Mouse (Mus musculus) megakaryocyte, adult 5-6 weeks (primary cell): ENCODE measurements around the gene Slc5a2. TPM values are rescaled to one million over a fixed set of nuclear protein-coding genes. Genes with fewer than 3 reads are reported as not detected.
A peak's percentile ranks its signal among the peaks of the same experiment; 100 is the strongest.

Source experiments
- ATAC-seq: 2 replicates; pipeline ENCODE4 v1.8.0; 2016; ENCODE audit warnings: mild to moderate bottlenecking, inconsistent platforms; ENCODE audit not compliant: poor library complexity, severe bottlenecking
- total RNA-seq, 2 experiments: library from RNA; stranded (forward) in 1 of 2; stranded (reverse) in 1 of 2; fragments of 153-499, 151-499 nt in 1 of 2; fragments of 221-1000, 200-1000 nt in 1 of 2; gene quantifications; 2 replicates each; pipeline versions ENCODE4 v1.2.3 to v1.2.4; 2015 to 2017

Gene Slc5a2
- total RNA-seq, 2 experiments from 2014 or later = not detected

- no peak for ATAC-seq
These were observed 15.5 kb upstream of the Slc5a2 start for GRCm38 (mm10) chr7:128249998-128250397.

- ATAC-seq = no peak
These were observed 13.5 kb upstream of the Slc5a2 start for GRCm38 (mm10) chr7:128251946-128252345.

DNA sequence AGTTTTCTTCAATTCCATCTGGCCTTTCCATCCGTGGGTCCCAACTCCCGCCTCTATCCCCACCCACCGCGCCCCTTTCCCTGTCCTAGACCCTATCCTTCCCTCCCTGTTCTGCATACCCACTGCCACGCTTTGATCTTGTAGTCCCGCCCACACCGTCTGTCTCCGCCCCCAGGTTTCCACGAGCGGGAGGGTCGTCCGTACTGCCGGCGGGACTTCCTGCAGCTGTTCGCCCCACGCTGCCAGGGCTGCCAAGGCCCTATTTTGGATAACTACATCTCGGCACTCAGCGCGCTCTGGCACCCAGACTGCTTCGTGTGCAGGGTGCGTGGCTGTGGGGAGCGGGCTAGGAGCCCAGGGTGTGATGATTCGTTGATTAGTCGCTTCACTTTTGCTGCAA lies 12.8 kb upstream of the Slc5a2 start:
- no peak for ATAC-seq

DNA sequence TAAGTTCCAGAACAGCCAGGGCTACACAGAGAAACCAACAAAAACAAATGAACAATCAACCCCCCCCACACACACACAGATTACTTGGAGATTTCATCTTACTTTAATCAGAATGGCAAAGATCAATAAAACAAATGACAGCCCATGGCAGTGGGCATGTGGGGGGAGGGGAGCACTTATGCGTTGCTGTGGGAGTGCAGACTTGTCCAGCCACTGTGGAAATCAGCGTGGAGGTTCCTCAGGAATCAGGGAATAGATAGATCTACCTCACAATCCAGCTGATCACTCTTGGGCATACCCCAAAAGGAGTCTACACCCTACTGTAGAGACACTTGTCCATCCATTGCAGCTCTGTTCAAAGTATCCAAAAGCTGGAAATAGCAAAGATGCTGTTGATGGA lies 10.5 kb upstream of the Slc5a2 start:
- no peak for ATAC-seq

- no peak for ATAC-seq
These were observed 9.7 kb upstream of the Slc5a2 start for GRCm38 (mm10) chr7:128255757-128256156.

DNA sequence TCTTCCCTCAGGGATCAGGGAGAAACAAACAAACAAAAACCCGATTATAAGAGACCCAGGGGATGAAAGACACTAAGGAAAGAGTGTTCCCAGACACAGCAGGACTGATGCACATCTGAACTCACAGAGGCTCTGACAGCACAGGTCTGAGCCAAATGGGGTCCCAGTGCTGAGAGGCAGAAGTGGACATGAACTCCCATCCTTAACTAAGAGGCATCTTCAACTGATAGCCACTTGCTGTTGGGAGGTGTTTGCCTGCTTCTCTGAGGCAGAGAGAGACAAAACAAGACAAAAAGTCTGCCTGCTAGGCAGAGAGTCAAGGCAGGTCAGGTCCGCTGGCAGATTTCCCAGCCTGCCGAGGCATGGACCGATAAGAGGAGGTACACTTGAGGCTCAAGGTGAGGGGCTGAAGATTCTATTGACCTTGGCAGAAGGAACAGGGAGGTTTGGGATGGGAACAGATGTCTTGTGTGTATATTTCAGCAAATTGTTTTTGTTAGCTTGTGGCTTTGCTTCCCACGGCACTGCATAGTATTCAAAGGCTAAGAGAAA lies 8.6 kb upstream of the Slc5a2 start:
- no peak for ATAC-seq

GRCm38 (mm10) chr7:128266056-128266455 lies 599 bp downstream of the Slc5a2 start:
- no peak for ATAC-seq

DNA sequence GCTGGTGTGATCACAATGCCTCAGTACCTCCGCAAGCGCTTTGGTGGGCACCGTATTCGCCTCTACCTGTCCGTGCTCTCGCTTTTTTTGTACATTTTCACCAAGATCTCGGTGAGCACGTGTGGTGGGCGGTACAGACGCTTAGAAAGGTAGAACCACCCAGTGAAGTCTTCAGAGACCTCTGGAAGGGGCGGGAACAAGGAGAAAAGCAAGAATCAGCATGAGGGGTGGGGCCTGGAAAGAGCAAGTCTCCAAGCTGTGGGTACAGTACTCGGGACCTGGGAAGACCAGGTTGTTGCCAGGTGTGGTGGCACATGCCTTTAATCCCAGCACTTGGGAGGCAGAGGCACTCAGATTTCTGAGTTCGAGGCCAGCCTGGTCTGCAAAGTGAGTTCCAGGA lies 1.9 kb downstream of the Slc5a2 start:
- no peak for ATAC-seq

DNA sequence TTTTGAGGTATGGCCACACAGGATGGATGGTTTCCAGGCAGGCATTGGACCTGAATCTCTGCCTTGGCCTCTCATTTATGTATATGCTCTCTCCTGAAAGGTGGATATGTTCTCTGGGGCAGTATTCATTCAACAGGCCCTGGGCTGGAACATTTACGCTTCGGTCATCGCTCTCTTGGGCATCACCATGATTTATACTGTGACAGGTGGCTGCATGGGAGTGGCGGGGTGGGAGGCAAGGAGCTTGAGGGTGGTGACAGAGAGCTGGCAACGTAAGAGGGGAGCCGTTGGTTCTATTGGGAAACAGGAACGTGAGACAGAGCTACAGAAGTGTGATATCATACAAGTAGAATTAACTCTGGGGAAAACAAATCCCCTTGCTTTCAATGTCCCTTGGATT lies 2.4 kb downstream of the Slc5a2 start:
- ATAC-seq = no peak

DNA sequence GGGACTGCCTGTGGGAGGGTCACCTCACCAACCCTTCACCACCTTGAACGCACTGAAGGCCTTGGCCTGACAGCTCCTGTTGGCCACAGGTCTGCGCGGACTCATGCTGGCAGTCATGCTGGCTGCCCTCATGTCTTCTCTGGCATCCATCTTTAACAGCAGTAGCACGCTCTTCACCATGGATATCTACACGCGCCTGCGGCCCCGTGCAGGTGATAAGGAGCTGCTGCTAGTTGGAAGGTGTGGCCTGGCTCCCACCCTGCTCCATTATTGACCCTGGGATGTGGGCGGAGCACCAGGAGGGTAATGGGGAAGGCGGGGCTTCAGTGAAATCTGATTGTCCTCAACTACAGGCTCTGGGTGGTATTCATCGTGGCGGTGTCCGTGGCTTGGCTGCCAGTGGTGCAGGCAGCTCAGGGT lies 5.0 kb downstream of the Slc5a2 start:
- peak; percentile 18; the same call in 1 of the 2 replicates for ATAC-seq

GRCm38 (mm10) chr7:128271496-128271895 lies 6.0 kb downstream of the Slc5a2 start:
- ATAC-seq = no peak

- ATAC-seq = no peak
These were observed 10.6 kb downstream of the Slc5a2 start for GRCm38 (mm10) chr7:128276051-128276450.

DNA sequence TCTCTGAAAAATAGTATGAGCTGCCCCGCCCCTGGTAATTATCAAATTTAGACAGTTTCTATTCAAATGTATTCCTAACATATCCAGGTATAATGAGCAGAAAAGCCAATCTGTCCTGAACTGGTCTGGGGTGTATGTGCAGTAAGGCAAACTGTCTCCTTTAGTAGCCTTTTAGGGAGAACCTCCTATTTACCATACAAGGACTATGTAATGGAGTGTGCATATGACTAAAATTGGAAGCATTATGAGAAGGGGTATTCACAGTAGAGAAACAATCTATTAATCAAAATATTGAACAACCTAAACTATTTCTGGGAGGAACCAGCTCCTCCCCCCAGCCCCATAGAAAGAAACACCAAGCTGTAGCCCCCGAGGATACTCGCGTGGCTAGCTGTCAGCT lies 14.3 kb downstream of the Slc5a2 start:
- ATAC-seq = no peak

- no peak for ATAC-seq
These were observed 16.3 kb downstream of the Slc5a2 start for GRCm38 (mm10) chr7:128281765-128282164.

- ATAC-seq = no peak
These were observed 17.2 kb downstream of the Slc5a2 start for GRCm38 (mm10) chr7:128282532-128283244.

GRCm38 (mm10) chr7:128284047-128284446 lies 18.6 kb downstream of the Slc5a2 start:
- no peak for ATAC-seq

DNA sequence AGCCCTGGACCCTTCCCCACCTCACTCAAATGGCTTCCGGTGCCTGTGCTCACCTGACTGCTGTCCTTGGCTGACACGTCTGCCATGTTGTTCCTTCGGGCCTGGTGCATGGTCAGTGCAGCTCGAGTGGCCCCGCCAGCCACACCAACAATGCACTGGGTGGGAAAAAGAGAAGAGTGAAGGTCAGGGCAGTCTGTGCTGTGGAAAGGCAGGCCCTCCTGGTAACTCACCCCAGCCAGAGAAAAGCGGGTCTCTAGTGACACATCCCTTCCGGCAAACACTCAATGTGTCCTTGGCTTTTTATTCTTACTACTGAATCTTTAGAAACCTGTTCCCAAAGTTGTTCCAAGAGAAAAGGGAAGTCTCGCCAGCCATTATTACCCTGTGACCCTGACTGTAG lies 19.6 kb downstream of the Slc5a2 start:
- no peak for ATAC-seq

DNA sequence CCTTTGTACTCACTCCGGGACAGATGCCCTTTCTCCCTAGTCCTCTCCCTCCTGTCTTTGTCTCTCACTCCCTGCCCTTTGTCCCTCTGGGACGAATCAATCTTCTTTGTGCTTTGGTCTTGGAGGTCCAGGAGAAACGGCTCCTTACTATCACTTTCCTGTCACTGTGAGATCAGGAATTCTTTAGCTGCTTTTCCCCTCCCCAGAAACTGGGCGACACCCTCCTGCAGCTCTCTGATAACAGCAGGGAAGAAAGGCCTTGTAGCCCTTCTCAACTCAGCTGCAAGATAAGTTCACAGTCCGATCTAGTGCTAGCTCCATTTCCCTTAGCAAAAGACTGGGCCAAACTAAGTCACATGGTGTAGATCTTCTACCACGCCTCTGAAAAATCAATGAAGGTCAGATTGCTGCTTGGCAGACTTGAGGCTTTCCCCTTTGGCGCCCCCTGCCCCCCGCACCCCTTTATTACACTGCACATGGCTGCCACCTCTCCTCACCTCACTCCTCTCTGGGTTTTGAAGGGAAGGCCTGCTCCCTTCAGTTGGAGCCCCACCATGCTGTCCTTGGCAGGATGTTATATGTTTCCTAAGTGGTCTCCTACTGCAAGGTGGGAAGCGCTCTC lies 23.6 kb downstream of the Slc5a2 start:
- peak; percentile 57 for ATAC-seq

DNA sequence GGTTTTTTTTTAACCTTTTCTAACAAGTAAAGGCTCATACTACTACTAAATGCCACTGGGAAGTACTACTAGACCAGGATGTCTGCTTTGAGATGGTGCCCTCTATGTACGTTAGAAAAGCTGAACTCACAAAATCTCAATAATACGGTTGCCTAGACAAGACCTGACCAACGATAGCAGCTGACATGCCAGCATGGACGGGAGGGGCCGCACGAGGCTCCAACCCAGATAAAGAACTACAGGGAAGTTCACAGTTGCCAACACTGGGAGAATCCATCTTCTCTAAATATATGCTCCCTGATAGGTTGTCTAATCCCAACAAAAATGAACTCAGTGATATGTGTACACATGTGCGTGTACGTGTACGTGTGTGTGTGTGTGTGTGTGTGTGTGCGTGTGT lies 29.3 kb downstream of the Slc5a2 start:
- ATAC-seq = no peak

GRCm38 (mm10) chr7:128296514-128296913 lies 31.1 kb downstream of the Slc5a2 start:
- no peak for ATAC-seq

GRCm38 (mm10) chr7:128297291-128297616 lies 31.8 kb downstream of the Slc5a2 start:
- ATAC-seq = no peak
